Mouse (Mus musculus) lung, adult 2 months (tissue): ENCODE results near the gene Cd276. TPM values are rescaled to one million over a fixed set of nuclear protein-coding genes. Genes with fewer than 3 reads are reported as not detected.

ENCODE experiments used
- DNase-seq: peaks from one replicate; pipeline ENCODE4 v3.0.0; 2022
- H3K4me1 ChIP-seq: fragments of 200-500 bp; 2 replicates; pipeline ENCODE4 v1.6.1; 2011; ENCODE audit warnings: low read length; ENCODE audit not compliant: control insufficient read depth, insufficient read depth
- H3K4me3 ChIP-seq: fragments of 200-500 bp; replicated peaks from 2 replicates; pipeline ENCODE3; 2011; ENCODE audit warnings: low read depth, mild to moderate bottlenecking, control low read depth, low read length; ENCODE audit errors: extremely low read depth
- CTCF ChIP-seq: fragments of 200-500 bp; IDR thresholded peaks from 2 replicates; pipeline ENCODE4 v1.5.1; 2011; ENCODE audit warnings: mild to moderate bottlenecking, low read length, control low read depth; ENCODE audit not compliant: insufficient read depth
- POLR2A ChIP-seq: fragments of 200-500 bp; IDR thresholded peaks from 2 replicates; pipeline ENCODE4 v1.6.1; 2011; ENCODE audit warnings: low read depth, mild to moderate bottlenecking, control low read depth, low read length, borderline replicate concordance; ENCODE audit errors: extremely low read depth
- WGBS: fragments of 180-500 bp; shearing (Covaris S2); methylation state at CpG from one replicate; pipeline ENCODE4 v1.1.7; 2018; 5-methylcytosine and 5-hydroxymethylcytosine counted together
- polyA plus RNA-seq: library from polyadenylated mRNA; depleted of rRNA; stranded (reverse); fragments of >200 nt; gene quantifications from 2 replicates; pipeline ENCODE4 v1.2.3, GENCODE M21; 2012

Cd276 gene
- polyA plus RNA-seq, 1 experiment, result 8.8 TPM

DNA sequence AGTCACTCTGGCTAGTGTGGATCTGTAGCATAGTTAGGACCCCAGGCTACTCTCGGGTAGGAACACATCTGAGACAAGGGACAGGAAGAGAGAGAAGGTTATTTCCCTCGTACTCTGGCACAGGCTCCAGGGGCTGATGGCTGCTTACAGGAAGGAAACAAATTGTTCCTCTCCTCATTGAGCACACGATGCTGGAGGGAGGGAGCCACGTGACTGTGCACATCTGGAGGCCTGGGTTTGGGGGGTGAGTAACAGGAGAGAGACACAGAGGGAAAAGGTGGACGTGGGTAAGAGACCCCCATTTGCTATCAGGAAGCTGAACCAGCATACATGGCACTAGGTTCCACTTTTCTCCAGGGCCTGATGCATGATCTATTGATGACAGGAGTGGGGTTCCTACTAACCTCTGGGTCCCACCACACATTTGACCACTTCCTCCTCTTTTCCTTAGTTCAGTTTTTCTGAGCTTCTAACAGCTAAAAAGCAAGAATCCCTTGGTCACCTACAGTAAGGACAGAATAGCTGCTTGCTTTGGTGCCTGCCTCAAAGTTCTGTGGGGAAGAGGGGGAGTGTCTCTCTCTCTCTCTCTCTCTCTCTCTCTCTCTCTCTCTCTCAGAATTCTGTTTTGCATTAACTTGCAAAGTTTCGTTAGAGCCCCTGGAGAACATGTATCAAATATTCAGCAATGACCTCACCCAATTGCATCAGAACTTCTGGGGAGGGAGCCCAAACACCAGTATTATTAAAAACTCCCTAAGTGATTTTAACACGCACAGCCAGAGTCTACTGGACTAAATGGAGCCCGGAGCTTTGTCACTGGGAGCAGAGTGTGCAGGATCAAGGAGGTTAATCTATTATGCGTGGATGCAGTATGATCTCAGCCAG, 37.1 kb downstream of the Cd276 start:
- 31% methylated on average over 9 of the region's 9 CpGs for WGBS
- no peaks in the 10 kb centered on the region for H3K4me1 ChIP-seq
- no peak for TF ChIP-seq POLR2A
- TF ChIP-seq CTCF, result no peak
- no peak overlapping the region for H3K4me3 ChIP-seq
- no peak for DNase-seq

DNA sequence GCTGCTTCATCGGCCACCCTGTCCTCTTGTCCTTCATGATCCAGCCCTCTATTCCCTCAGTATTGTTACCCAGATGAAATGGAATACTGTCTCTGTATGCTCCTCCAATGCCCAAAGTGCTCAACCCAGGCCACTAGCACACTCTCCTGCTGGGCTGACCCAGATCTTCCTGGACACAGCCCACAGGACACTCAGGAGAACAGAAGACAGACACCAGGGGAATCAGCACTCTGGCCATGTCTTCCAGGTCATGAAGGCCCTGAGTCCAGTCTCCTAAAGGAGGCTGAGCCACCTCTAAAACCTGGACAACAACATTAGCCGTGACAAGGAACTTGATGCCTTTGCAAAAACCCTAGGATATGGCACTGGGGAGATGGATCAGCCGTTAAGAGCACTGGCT, 38.8 kb downstream of the Cd276 start:
- no peak for TF ChIP-seq POLR2A
- TF ChIP-seq CTCF, result no peak
- no peaks in the 10 kb centered on the region for H3K4me1 ChIP-seq
- DNase-seq, result no peak
- no peak overlapping the region for H3K4me3 ChIP-seq
- 90% methylated on average over 3 of the region's 3 CpGs for WGBS

DNA sequence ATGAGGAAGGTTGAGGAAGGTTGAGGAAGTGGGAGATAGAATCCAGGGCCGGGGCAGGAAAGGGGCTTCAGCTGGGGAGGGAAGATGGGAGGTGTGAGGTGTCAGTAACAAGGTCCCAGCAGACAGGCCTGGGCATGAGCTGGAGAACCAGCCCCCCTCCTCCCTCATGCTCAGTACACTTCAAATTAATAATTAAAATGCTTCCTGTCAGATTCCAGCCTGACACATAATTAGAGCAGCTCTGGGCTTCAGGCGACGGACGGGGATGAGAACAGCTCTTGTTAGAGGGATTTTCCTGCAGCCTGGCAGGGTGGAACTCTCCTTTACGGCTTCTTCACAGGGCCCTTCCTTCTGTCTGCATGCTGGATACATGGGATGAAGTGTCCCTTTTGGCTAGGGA, 41.5 kb downstream of the Cd276 start:
- WGBS, result 38% methylated on average over 5 of the region's 5 CpGs
- no peak for DNase-seq
- H3K4me1 ChIP-seq, result no peaks in the 10 kb centered on the region
- TF ChIP-seq POLR2A (no peak), CTCF (no peak)
- H3K4me3 ChIP-seq, result no peak overlapping the region

DNA sequence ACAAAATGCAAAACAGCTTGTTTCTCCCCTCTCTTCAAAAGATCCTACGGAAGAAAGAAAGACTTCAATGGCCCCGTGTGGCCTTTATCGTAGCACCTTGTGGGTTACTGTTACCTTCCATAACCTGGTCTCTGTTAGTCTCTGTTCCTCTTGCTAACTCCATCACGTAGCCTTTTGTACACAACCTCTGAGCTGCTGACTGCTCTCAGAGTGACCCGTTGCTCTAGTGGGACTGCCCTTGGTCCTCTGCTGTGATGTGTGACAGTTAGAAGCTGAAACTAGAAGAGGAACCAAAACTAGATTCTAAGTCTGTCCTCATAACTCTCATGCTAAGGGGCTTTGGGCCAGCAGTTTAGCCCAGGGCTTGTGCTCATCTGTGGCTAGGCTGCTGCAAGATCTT, 44.8 kb downstream of the Cd276 start:
- no peak for TF ChIP-seq POLR2A
- 80% methylated on average over 5 of the region's 5 CpGs for WGBS
- H3K4me3 ChIP-seq, result no peak overlapping the region
- DNase-seq, result no peak
- H3K4me1 ChIP-seq, result no peaks in the 10 kb centered on the region

DNA sequence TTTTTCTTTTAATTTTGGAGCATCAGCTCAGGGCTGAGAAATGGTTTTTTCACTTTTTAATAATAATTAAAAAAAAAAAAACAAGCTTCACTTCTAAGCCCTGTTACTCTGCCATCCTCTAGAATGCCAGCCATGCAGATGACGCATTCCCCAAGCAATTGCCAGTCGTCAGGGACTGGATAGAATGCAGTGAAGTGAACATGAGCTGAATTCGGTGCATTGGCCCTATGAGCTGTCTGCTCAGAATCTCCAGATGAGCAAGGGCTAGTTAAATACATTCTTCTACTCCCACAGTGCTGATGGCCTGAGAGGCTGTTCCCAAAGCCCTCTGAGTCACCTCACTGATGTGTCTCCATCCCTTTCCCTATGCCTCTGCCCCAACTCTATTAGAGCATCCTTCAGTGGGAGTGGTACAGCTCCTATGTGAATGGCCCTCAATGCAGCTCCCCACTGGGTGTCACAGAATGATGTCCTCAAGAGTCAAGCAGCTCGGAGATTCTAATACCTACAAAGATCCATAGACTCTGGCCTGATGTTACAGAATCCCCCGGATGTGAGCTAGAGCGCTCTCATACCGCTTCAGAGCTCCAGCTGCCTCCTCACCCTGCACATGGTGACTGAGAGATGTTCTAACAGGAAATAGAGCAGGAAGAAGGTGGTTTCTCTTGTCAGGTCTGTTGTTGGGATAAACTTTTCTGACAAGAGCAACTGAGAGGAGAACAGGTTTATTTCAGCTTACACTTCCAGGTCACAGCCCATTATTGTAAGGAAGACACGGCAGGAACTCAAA, 47.8 kb downstream of the Cd276 start:
- H3K4me3 ChIP-seq, result no peak overlapping the region
- TF ChIP-seq CTCF, result no peak
- no peak for TF ChIP-seq POLR2A
- H3K4me1 ChIP-seq, result no peaks in the 10 kb centered on the region
- DNase-seq, result no peak
- WGBS, result 68% methylated on average over 8 of the region's 8 CpGs

DNA sequence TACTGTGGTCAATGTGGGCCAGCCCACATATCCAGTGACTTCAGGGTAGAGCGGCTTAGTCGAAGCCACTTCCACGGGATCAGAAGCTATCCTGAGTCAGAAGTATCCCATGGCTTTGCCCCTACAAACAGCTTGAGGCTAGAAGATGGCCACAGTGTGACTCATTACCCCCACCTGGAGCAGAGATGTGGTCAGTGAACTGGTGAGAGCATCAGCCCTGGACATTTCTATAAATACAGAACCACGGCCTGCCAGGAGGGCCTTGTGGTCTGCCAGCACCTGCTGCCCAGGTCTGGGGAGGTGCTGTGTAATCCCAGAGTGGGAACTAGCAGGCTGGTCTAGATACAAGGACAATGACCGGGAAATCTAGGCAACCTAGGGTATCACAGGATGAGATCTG, 54.3 kb downstream of the Cd276 start:
- DNase-seq, result no peak
- 86% methylated on average over 5 of the region's 5 CpGs for WGBS
- TF ChIP-seq CTCF (no peak), POLR2A (no peak)

DNA sequence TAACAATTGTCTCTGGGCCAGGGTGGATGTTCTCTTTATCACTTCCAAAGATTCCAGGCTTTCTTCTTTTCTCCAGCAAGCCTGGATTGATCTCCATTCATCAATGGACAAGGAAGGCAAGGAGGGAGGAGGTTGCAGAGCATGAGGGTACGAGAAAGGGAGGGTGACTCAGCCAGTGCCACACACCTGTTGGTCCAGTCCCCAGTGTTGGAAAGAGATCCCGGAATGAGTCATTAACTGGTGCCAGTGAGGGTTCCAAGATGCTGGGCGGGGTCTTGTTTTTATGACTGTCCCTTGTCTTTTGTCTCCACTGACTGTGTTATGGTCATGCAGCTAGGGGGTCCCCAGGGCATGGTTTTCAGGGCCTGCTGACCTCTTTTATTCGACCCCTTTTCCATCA, 57.3 kb downstream of the Cd276 start:
- DNase-seq, result no peak
- Histone ChIP-seq H3K4me3 (no peak overlapping the region), H3K4me1 (no peaks in the 10 kb centered on the region)
- no peak for TF ChIP-seq POLR2A
- no peak for TF ChIP-seq CTCF
- 72% methylated on average over 4 of the region's 4 CpGs for WGBS

More for the DNA sequence above, 54.3 kb downstream of the Cd276 start:
- H3K4me1 ChIP-seq, result no peaks in the 10 kb centered on the region
- no peak overlapping the region for H3K4me3 ChIP-seq

DNA sequence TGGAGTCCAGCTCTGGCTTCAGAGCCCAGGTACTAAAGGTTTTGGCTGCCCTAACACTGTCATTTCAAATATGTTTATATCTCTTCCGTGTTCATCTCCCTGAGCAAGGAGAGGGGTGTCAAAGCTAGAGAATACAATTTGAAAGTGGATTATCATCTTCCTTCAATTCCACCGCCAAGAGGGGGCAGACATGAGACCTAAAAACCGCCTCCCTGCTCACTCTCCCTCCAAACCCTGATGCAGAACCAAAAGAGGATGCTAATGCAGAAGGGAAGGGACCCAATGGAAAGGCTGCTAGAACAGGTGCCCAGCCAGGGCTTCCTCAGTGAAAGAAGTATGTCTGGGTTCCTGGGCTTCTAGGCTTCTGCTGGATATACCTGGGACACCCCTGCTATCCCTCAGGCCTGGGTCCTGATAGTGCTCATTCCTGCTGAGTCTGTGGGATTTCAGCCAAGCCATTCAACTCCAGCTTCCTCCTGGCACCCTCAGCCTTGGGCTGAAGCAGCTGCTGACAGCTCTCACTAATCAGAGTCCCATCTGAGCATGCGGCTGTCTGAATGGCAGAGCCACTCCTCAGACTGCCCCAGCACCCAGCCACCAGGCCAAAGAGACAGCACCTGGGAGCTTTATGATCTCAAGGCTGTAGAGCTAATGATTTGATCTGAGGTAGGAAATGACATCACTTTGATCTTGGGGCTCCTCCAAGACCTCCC, 58.6 kb downstream of the Cd276 start:
- DNase-seq, result no peak
- 28% methylated on average over 4 of the region's 4 CpGs for WGBS
- TF ChIP-seq POLR2A (no peak), CTCF (0 out of 2 replicates have a peak, but pooled peaks have one; percentile 6)
- Histone ChIP-seq H3K4me3 (no peak overlapping the region), H3K4me1 (no peaks in the 10 kb centered on the region)

DNA sequence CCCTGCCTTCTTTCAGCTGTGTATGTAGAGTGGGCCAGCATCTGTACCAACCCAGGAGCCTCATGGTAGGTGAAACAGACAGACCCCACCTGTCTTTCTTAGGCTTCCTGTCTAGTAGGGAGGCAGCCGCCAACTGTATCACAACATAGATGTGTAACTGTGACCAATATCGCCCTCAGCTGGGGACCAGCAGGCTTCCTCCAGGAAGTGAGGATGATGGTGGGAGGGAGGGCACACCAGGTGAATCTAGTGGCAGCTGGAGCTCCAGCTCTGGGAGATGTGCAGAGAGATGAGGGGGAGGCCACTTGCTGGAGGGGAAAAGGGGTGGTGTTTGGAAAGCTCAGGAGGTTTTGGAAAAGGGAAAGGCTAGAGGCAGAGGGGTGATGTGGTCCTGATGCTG, 60.2 kb downstream of the Cd276 start:
- DNase-seq, result no peak
- TF ChIP-seq POLR2A (no peak), CTCF (no peak)
- Histone ChIP-seq H3K4me3 (no peak overlapping the region), H3K4me1 (no peaks in the 10 kb centered on the region)
- 60% methylated on average over 2 of the region's 2 CpGs for WGBS
